Mouse (Mus musculus) left cerebral cortex, postnatal 36 days (tissue): ENCODE data around the gene Cfc1. TPM values are rescaled to one million over a fixed set of nuclear protein-coding genes. Genes with fewer than 3 reads are reported as not detected.
"Not testable (repeated sequence)": the region's sequence is repeated elsewhere in the genome, so short reads cannot be mapped to it uniquely, and the experiment has no call there.

Source experiments
- DNase-seq, 2 experiments: peaks; one replicate each; pipeline ENCODE4 v3.0.0; 2021 to 2022; ENCODE audit warnings: low spot score in 2 of 2, mixed read lengths in 1 of 2
- intact Hi-C: fragments of 180-260 bp; cut with DNase I; formaldehyde crosslinking; loops from one replicate; pipeline ENCODE4 v1.15.1; 2025
- total RNA-seq, 2 experiments: library from RNA; stranded (reverse); gene quantifications; 2 replicates each; pipeline ENCODE4 v1.2.3; 2021

Gene Cfc1
- total RNA-seq, result not detected

DNA sequence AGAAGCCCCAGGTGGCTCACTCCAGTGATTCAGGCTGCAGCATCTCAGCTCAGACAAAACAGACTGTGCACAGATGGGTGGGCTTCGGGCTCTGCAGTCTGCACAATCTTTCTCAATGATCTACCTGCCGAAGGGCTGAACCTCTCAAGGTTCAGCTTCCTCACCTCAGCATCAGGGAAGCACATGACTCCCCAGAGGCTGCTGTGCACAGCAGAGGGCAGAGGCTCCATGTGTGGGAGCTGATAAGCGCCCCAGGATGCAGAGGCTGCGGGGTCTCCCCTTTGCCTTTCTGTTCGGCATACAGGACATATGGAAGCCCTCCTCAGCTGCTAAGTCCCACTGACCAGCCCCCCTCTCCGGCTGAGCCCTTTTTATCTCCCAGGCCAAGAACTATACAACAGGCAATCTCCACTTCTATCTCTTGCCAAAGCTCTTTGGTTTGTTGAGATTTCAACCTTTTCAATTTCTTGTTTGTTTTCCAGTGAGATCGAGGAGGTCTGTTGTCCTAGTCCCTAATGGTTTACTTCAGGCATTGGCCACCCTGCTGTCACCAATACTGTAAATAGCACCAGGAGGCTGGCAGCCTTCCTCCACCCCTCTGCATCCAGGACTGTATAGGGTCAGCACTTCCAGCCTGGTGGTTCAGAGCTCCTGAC is at the start of gene Cfc1:
Gene Cfc1, plus strand, starts transcription at position 606 of the 656 bp plus-strand sequence.
- intact Hi-C loops, DNase-seq: not testable (repeated sequence)

DNA sequence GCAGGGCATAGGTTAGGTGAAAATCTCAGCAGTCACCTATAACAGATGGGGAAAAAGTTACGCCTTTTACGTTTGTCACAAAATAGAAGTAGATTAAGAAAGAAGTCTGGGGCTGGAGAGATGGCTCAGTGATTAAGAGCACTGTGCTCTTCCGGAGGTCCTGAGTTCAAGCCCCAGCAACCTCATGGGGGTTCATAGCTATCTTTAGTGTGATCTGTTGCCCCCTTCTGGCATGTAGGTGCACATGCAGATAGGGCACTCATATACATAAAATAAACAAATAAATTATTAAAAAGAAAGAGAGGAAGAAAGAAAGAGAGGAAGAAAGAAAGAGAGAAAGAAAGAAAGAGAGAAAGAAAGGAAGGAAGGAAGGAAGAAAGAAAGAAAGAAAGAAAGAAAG is 48.1 kb upstream of the Cfc1 start:
- intact Hi-C loops, result loop anchor here (10.0 kb wide), 1 partner anchor 117 kb away; no protein-coding TSS in a partner anchor
- no peak for DNase-seq

DNA sequence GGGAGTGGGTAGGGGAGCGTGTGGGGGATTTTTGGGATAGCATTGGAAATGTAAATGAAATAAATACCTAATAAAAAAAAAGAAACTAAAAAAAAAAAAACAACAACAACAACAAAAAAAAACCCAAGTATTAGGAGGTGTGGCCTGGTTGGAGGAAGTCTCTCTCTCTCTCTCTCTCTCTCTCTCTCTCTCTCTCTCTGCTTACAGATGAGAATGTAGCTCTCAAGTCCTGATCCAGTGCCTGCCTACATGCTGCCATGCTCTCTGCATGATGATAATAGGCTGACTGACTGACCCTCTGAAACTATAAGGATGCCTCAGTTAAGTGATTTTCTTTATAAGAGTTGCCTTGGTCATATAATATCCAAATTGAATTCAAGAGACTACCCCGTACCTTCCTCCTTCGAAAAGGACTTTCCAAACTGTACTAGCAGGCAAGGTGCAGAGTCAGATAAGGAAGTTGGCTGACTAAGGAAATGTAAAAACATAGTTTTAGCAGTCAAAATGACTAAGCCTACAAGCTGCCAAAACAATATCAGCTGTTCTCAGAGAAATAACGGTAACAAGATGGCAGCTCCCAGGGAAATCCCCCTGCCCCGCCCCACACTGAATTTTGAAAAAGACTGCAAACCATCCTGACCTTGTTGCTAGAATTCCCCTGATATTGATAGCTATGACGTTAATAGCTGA is 45.5 kb upstream of the Cfc1 start:
- DNase-seq, result no peak
- intact Hi-C loops, result loop anchor here (10.0 kb wide), 1 partner anchor 115 kb away; no protein-coding TSS in a partner anchor

DNA sequence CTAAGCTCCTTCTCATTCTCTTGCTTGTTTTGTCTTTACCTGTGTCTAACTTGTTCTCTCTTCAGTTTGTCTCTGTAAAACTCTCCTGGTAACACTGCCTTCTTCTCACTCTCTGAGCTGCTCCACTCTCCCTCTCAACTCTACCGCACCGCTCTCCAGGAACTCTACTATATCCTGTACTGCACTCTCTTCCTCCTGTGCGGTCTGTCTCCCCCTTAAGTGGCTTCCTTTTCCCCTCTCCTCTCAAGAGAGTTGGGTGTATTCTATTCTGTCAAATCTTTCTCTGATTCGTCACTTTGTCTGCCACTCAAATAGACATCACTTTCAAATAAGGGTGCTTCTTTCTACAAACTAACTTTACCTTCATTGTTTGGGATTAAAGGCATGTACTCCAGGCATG is 44.0 kb upstream of the Cfc1 start:
- intact Hi-C loops, result no loop called here
- no peak for DNase-seq

DNA sequence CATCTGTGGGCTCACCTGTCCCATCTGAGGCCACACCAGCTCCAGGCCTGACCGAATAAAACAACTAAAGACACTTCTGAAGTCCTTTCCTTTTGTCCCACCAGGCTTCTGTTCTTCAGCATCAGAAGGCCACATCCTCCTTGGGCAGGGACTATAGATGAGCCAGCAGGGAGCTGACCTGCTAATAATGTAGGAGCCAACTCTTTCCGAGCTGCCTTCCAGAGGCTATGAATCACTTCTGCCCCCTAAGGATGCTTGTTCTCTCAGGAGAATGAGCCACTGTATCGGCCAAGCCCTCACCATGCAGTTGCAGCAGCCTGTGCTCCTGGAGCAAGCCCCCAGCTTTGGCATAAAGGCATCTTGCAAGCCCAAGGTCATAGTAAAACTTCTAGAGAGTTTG is 32.5 kb upstream of the Cfc1 start:
- DNase-seq, result no peak
- intact Hi-C loops, result no loop called here

DNA sequence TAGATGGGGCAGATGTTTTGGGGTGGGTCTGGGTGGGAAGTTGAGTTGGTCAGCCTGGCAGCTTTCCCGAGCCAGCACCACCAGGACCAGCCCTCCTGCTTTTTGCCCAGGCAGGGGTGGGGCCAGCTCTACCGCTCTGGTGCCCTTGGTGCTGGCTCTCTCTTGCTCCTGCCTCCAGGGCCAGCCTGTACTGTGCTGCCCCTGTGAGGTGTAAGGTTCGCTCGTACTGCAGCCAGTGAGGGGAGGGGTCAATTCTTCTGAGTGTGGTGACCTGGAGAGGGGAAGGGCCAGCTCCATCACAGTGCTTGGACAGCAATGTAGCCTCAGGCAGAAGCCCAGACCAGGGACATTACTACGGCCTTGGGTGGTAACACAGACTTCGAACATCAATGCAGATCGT is 30.1 kb upstream of the Cfc1 start:
- intact Hi-C loops, result no loop called here
- DNase-seq, result no peak

DNA sequence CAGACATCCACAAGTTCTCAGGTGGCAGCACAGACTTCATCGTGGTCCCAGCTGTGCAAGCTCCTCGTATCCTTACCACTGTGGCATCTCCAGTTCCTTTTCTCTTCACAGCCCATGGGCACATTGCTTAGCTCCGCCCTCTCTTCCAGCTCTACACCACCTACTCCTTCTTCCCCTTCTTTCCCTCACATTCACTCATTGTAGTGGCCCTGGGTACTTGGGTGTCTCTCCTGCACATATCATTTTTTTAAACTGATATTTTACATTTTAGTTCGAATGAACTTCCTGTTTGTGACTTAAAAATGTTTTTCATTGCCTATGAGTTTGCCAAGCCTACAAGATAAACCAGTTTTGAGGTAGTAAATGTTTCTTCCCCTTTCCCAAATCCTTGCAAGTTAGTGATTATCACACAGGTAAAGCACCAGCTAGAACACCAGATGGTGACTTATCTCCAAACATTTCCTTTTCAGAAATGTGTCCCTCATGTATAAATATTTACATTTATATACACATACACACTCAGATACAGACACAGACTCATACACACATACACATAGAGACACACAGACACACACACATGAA is 29.4 kb upstream of the Cfc1 start:
- DNase-seq, result no peak
- intact Hi-C loops, result no loop called here

DNA sequence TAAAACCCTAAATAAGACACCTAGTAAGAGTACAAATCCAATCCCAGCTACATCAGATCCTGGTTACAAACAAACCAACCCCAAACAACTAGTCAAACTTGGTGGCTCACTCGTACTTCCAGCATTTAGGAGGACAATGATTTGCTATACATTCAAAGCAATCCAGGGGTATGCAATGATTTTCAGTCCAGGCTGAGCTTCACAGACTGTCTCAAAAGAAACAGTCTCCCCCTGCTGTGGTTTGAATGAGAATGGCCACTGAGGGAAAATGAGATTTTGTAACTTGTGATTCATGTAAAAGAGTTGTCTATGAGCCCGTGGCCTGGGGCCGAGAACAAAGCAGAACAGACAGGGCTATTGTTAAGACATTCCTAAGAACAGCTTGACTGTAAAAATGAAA is 27.5 kb upstream of the Cfc1 start:
- no peak for DNase-seq
- intact Hi-C loops, result no loop called here

DNA sequence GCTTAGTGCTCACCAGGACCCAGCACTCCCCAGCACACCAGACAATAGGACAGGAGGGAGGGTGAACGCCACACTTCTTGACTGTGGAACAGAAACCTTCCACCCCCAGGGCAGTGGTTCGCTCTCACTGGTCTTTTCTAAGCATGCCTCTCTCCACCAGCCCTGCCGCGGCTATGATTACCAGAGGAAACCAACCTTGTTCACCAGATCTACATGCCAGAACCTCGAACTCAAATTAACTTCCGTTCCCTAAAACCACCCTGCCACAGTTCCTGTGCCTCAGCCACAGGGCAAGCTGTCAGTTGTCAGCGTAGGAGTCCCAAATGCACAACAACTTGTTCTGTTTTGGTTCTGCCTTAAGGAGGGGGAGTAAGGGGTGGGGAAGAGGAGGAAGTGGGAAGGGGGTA is 24.9 kb upstream of the Cfc1 start:
- intact Hi-C loops, result loop anchor here (5.0 kb wide), 1 partner anchor 92 kb away; no protein-coding TSS in a partner anchor
- DNase-seq, result no peak

DNA sequence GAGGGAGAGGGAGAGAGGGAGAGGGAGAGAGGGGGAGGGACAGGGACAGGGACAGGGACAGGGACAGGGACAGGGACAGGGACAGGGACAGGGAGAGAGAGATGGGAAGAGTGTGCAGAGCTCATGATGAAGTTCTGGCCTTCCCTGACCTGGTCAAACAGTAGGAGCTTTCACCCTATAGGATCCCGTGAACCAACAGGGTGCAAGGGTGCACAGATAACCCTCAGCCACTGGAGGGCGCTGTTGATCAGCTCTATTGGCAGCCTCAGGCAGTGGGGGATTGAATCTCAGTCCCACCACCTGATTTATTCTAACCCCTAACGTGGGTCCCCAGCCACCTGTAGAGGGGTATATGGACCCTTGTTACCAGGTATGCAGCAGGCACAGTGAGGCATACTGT is 24.4 kb upstream of the Cfc1 start:
- intact Hi-C loops, result loop anchor here (5.0 kb wide), 1 partner anchor 91 kb away; no protein-coding TSS in a partner anchor

DNA sequence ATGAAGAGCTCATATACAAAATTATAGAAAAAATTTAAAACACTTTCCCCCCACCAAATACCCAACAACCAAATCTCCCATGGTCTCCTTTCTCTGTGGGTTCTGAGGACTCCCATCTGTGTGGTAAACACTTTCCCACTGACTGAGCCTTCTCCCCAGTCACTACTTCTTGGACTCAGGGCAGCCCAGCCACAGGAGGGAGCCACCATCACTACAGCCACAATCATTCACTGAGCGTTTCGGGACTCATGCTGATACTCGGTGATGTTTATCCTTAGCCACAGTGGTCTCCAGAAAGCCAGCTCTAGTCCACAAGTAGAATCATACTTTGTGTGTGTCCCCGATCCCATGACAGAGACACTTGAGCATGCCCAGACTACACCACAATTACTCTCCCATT is 22.4 kb upstream of the Cfc1 start:
- intact Hi-C loops, result loop anchor here (5.0 kb wide), 1 partner anchor 89 kb away; no protein-coding TSS in a partner anchor
- no peak for DNase-seq

More for the DNA sequence above, 24.4 kb upstream of the Cfc1 start:
- DNase-seq, result peak in 1 of 2 experiments; percentile 16

DNA sequence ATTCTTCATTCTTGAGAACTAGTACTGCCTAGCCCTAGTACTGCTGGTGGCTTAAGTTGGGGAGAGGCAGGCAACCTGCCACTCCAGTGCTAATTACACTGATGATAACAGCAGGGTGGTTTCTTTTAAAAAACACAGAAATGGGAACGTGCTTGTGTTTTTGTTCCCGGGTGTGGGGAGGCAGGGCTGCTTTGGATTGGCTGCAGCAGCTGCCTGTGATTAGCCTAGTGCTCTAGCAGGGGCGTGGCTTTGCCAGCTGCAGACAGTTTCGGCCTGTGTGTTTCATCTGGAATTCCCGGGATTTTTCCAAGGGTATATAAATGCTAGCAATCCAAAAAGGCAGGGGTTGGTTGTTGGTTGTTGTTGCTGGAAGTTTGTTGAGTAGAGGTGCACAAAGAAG is 18.9 kb upstream of the Cfc1 start:
- no peak for DNase-seq
- intact Hi-C loops, result no loop called here

DNA sequence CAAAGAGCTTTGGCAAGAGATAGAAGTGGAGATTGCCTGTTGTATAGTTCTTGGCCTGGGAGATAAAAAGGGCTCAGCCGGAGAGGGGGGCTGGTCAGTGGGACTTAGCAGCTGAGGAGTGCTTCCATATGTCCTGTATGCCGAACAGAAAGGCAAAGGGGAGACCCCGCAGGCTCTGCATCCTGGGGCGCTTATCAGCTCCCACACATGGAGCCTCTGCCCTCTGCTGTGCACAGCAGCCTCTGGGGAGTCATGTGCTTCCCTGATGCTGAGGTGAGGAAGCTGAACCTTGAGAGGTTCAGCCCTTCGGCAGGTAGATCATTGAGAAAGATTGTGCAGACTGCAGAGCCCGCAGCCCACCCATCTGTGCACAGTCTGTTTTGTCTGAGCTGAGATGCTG is 18.2 kb upstream of the Cfc1 start:
- intact Hi-C loops, DNase-seq: not testable (repeated sequence)

DNA sequence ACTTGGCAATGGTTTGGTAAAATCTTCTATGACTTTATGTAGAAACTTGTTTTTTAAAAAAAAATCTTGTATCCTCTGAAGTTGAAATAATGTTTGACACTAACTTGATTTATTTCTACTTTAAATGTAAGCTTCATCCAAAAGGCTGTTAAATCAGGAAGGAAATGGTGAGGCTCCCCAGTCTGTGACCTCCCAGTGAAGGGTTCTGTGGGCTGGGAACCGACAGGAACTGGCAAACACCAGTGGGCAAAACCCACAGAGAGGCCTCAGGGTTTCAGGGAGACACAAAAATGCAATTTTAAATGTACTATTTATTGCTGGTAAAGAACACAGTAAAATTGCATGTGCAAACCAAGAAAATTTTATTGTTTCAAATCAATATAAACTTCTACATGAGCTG is 17.7 kb upstream of the Cfc1 start:
- intact Hi-C loops, DNase-seq: not testable (repeated sequence)

DNA sequence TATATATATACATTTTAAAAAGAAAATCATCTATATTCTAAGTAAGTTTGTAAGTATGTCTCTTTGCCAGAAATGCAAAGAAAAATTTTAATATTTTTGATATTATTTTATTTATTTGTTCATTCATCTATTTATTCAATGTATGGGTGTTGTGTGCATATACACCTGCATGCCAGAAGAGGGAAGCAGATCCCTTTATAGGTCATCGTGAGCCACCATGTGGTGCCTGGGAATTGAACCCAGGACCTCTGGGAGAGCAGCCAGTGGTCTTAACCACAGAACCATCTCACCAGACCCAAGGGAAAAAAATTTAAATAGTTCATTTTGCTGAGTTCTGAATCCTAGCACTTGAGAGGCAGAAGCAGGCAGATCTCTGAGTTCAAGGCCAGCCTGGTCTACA is 17.2 kb upstream of the Cfc1 start:
- no peak for DNase-seq
- intact Hi-C loops, result no loop called here

DNA sequence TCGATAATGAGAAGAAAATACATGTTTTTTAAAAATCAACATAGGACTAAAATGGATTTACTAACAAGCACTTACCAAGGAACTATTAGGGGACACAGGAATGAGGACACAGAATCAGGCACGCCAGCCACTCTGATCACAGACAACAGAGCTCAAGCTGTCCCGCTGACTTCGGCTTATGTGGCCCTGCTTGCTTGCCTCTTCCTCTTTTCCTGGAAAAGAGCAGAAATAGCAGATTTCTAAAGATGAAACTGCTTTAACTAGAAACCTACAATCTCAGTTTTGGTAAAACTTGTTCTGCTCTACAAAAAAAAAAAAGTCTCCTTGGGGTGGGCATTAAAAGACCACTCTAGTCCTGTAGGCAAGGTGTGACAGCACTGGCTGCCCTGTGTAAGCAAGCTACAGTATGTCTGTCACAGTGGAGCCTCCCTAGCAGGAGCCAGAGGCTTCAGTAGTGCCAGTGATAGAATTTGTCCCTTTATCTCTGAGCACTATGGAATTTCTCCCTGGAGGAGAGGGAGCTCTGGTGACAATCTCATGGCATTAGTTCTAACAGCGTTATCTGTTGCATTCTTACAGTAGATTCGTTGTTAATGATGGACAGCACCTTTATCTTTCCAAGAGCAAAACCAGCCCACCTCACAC is 13.1 kb upstream of the Cfc1 start:
- intact Hi-C loops, result no loop called here
- no peak for DNase-seq

DNA sequence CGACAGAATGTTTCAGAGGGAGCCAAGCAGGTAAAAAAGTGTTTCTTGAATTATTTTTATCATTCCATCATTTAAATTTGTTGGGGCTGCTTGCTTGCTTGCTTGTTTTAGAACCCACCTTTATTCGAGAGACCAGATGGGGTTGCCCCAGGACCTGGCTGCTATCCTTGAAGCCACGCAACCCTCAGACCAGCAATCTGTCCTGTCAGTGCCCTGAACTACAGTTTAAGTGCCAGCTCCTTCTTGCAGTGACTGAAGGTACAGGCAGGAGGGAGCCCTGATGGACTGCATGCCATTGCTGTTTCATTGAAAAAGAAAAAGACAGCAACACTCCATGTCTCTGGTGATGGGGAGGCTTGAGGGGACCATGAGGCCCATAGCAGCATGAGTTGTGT is 12.6 kb upstream of the Cfc1 start:
- no peak for DNase-seq
- intact Hi-C loops, result no loop called here

DNA sequence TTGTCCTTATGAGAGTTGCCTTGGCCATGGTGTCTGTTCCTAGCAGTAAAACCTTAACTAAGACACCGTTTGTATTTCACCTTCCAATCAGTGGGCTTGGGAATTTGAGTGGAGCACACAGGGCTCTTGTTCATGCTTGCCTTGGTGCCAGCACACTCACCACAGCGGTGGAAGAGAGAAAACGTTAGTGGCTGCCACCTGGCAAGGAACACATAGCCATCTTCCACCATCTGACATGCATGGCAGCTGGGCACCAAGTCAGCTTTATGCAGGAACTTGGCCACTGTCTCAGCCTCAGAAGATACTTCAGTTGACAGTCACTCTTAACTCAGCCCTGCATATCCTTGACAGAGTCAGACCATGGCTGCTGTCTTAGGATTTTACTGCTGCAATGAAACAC is 11.8 kb upstream of the Cfc1 start:
- intact Hi-C loops, result no loop called here
- DNase-seq, result no peak

DNA sequence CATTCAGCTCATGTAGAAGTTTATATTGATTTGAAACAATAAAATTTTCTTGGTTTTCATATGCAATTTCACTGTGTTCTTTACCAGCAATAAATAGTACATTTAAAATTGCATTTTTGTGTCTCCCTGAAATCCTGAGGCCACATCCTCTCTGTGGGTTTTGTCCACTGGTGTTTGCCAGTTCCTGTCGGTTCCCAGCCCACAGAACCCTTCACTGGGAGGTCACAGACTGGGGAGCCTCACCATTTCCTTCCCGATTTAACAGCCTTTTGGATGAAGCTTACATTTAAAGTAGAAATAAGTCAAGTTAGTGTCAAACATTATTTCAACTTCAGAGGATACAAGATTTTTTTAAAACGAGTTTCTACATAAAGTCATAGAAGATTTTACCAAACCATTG is 874 bp upstream of the Cfc1 start:
- intact Hi-C loops, DNase-seq: not testable (repeated sequence)

DNA sequence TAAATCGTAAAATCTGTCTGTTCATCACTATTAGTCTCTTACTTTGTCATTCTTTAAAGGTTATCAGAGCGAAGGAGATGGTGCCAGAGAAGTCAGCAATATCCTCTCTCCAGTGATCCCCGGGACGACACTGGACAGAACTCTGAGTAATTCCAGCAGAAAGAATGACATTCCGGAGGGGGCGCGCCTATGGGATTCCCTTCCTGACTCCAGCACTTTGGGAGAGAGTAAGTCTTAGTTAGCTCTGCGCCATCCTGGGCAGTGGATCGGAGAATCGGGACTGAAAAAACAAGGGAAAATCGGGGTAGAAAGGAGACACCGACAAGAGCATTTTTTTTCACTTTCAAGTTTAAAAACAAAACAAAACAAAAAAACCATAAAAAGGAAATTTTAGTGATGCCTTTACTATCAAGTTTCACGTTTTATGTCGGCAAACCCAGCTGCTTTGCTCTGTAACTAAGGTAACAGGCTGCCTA is 881 bp downstream of the Cfc1 start:
- intact Hi-C loops, result no loop called here
- DNase-seq, result no peak
